Mouse (Mus musculus): Measurements from ENCODE around the gene Nxph1. TPM values are rescaled to one million over a fixed set of nuclear protein-coding genes. Genes with fewer than 3 reads are reported as not detected.

Gene Nxph1
- polyA plus RNA-seq, 1 experiment = not detected

DNA sequence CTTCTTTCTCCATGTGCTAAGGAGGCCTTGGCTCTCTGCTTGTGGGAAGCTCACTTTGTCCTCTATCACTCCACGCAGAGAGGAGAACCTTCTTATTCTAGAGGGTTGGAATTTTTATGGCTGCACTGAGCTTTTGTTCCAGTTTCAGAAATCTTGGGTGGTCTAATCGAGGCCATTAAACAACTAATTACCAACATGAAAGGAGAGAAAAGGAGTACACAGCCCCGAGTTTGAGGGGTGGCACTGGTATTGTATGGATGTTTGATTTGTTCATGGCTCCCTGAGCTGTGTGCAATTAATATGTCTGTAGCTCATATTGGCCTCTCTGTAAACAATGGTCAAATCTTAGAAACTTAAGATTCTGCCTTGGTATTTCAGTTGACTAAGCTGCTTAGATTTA lies 54.5 kb downstream of the Nxph1 start:
- no peak for TF ChIP-seq CTCF (IDR thresholded peaks at IDR 0.05; ENCODE audit: control insufficient read depth, insufficient read depth, low read length)
- Histone ChIP-seq H3K4me3 (replicated peaks; ENCODE audit: control insufficient read depth, low read depth, low read length) (no peak overlapping the region), H3K4me1 (ENCODE audit: control insufficient read depth, insufficient read depth, low read length) (no peaks in the 10 kb centered on the region), H3K27ac (ENCODE audit: control insufficient read depth, insufficient read depth, low read depth, low read length, poor library complexity) (no peak overlapping the region)
- 45% methylated on average over 3 of the region's 3 CpGs for WGBS

DNA sequence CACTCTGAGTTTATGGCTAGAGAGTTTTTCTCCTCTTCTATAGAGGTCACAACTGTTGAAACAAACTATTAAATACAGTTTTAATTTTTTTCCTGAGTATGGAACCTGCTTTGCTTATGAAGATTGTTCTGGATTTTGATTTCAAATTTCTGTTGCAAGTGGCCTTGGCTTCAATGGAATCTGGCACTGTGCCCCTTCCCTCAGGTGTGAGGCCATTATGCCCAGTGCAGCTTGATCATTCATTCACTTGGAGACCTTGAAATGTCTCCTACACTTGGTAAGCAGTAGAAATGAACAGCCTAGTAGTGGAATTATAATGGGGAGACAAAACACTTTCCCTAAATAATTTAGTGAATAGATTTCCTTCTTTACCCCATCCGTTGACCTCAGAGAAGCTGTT lies 78.4 kb downstream of the Nxph1 start:
- Histone ChIP-seq H3K4me1 (ENCODE audit: control insufficient read depth, insufficient read depth, low read length) (no peaks in the 10 kb centered on the region), H3K27ac (ENCODE audit: control insufficient read depth, insufficient read depth, low read depth, low read length, poor library complexity) (no peak overlapping the region), H3K4me3 (replicated peaks; ENCODE audit: control insufficient read depth, low read depth, low read length) (no peak overlapping the region)
- WGBS = 78% methylated on average over 1 of the region's 1 CpGs
- TF ChIP-seq CTCF (IDR thresholded peaks at IDR 0.05; ENCODE audit: control insufficient read depth, insufficient read depth, low read length) (no peak), POLR2A (IDR thresholded peaks at IDR 0.05; ENCODE audit: borderline replicate concordance, control insufficient read depth, low read depth, low read length) (no peak)

DNA sequence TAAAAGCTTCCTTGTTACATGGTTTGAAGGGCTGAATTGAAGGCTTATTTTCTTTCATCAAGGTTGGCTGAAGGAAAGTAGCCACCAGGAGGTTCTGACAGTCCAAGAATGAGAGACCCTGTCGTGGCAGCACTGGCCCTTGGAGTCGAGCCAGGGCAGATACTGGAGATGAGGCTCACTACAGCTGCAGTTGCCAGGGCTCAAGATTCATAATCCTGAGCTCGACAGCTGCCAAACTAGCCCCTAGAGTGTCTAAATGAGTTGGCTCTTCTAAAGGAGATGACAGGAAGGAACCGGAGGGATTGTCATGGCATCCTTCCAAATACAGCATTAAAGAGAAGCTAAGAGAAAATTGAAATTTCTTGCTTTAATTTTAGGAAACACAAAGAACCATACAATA lies 78.9 kb downstream of the Nxph1 start:
- 60% methylated on average over 4 of the region's 4 CpGs for WGBS
- no peaks in the 10 kb centered on the region for H3K4me1 ChIP-seq (ENCODE audit: control insufficient read depth, insufficient read depth, low read length)
- no peak for TF ChIP-seq CTCF (IDR thresholded peaks at IDR 0.05; ENCODE audit: control insufficient read depth, insufficient read depth, low read length)
- no peak for TF ChIP-seq POLR2A (IDR thresholded peaks at IDR 0.05; ENCODE audit: borderline replicate concordance, control insufficient read depth, low read depth, low read length)
- no peak overlapping the region for H3K27ac ChIP-seq (ENCODE audit: control insufficient read depth, insufficient read depth, low read depth, low read length, poor library complexity)
- H3K4me3 ChIP-seq (replicated peaks; ENCODE audit: control insufficient read depth, low read depth, low read length) = no peak overlapping the region

DNA sequence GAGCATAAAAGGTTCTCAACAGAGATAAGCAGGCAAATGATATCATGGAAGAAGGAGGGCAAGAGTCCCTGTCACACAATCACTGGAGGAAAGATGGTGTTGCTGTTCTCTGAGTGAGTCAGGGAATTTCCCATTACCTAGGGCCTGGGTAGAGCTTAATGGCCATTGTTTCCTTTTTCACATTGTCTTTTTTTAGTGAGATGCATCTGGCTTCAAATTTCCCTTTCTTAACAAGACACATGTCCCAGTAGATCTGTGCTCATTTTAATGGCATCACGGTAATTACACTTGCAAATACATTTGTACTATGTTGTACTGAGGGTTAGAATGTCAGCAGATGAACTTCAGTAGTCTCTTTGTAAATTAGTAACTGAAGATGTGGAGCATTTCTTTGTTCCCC lies 80.3 kb downstream of the Nxph1 start:
- Histone ChIP-seq H3K27ac (ENCODE audit: control insufficient read depth, insufficient read depth, low read depth, low read length, poor library complexity) (no peak overlapping the region), H3K4me3 (replicated peaks; ENCODE audit: control insufficient read depth, low read depth, low read length) (no peak overlapping the region), H3K4me1 (ENCODE audit: control insufficient read depth, insufficient read depth, low read length) (no peaks in the 10 kb centered on the region)
- TF ChIP-seq CTCF (IDR thresholded peaks at IDR 0.05; ENCODE audit: control insufficient read depth, insufficient read depth, low read length) = no peak
- TF ChIP-seq POLR2A (IDR thresholded peaks at IDR 0.05; ENCODE audit: borderline replicate concordance, control insufficient read depth, low read depth, low read length) = no peak
- 68% methylated on average over 1 of the region's 1 CpGs for WGBS

DNA sequence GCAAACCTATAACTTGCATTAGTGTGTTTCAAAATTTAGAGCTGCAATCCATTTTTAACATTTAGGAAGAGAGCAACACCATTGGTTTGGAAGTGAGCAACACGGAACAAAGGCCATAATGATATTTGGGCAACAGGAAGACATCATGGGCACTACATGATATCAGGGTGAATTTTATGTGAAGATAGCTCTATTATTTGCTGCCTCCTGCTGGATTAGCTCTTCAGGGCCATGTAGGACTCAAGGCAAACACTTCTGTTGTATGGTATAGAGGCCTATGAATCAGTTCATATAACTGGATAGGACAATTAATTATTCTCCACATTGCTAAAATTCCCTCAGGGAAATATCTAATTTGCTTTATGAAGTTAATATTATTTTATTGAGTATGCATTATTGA lies 91.1 kb downstream of the Nxph1 start:
- Histone ChIP-seq H3K4me1 (ENCODE audit: control insufficient read depth, insufficient read depth, low read length) (no peaks in the 10 kb centered on the region), H3K4me3 (replicated peaks; ENCODE audit: control insufficient read depth, low read depth, low read length) (no peak overlapping the region), H3K27ac (ENCODE audit: control insufficient read depth, insufficient read depth, low read depth, low read length, poor library complexity) (no peak overlapping the region)
- WGBS = 76% methylated on average over 1 of the region's 1 CpGs
- TF ChIP-seq POLR2A (IDR thresholded peaks at IDR 0.05; ENCODE audit: borderline replicate concordance, control insufficient read depth, low read depth, low read length) (no peak), CTCF (IDR thresholded peaks at IDR 0.05; ENCODE audit: control insufficient read depth, insufficient read depth, low read length) (no peak)

DNA sequence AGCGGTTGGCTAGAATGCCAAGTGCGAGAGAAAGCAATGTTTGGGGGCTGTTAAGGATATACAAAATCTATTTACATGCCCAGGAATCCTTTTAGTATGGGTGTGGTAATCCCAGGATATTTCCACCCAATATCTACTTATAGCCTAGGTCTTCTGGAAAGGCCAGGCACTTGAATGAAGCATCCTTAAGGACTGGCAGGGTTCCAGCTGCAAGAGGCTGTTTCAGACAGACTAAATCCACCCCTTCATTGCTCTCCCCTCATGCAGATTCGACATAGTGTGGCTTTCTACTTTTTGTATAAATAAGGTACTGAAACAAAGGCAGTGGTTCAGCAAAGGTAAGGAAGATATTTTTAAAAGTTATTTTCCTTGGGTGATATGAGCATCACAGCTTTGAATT lies 92.8 kb downstream of the Nxph1 start:
- Histone ChIP-seq H3K4me1 (ENCODE audit: control insufficient read depth, insufficient read depth, low read length) (no peaks in the 10 kb centered on the region), H3K27ac (ENCODE audit: control insufficient read depth, insufficient read depth, low read depth, low read length, poor library complexity) (no peak overlapping the region), H3K4me3 (replicated peaks; ENCODE audit: control insufficient read depth, low read depth, low read length) (no peak overlapping the region)
- WGBS = 66% methylated on average over 3 of the region's 3 CpGs
- TF ChIP-seq CTCF (IDR thresholded peaks at IDR 0.05; ENCODE audit: control insufficient read depth, insufficient read depth, low read length) (no peak), POLR2A (IDR thresholded peaks at IDR 0.05; ENCODE audit: borderline replicate concordance, control insufficient read depth, low read depth, low read length) (no peak)

DNA sequence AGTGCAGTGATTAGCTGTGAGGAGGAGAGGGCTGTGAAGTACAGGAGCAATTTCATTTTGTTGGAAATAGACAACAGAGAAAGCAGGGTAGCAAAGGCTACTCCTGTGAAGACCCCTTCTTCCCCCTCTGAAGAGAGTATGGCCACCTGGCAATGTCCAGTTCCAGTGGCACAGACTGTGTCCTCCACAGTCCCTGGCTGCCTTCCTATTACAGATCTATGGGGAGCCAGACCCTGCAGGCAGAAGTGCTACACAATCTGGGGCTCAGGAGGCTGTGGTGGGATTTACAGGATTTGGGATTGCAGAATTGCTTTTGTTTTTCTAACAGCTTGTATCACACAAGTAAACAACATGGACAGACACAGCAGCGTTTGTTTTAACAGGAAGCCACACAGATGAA lies 94.2 kb downstream of the Nxph1 start:
- no peak overlapping the region for H3K27ac ChIP-seq (ENCODE audit: control insufficient read depth, insufficient read depth, low read depth, low read length, poor library complexity)
- H3K4me3 ChIP-seq (replicated peaks; ENCODE audit: control insufficient read depth, low read depth, low read length) = no peak overlapping the region
- 18% methylated on average over 1 of the region's 1 CpGs for WGBS
- TF ChIP-seq CTCF (IDR thresholded peaks at IDR 0.05; ENCODE audit: control insufficient read depth, insufficient read depth, low read length) = no peak
- TF ChIP-seq POLR2A (IDR thresholded peaks at IDR 0.05; ENCODE audit: borderline replicate concordance, control insufficient read depth, low read depth, low read length) = no peak
- no peaks in the 10 kb centered on the region for H3K4me1 ChIP-seq (ENCODE audit: control insufficient read depth, insufficient read depth, low read length)

DNA sequence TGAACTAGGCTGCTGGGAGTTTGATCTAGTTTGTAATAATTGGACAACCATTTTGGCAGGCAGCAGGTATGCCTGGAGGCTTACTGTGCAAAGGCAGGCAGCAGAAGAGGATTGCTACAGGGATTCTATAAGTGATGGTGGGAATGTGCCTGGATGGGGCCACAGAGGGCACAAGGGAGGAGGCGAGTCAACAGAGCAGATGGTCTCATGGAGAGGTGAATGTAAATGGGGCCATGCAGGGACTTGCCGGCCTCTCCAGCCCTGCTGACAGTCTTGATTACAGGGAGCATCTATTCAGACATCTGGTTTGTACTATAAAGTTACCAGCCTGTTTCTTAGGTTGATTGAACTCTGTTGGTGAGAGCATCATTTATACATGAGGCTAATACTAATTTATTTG lies 98.6 kb downstream of the Nxph1 start:
- no peak overlapping the region for H3K27ac ChIP-seq (ENCODE audit: control insufficient read depth, insufficient read depth, low read depth, low read length, poor library complexity)
- TF ChIP-seq POLR2A (IDR thresholded peaks at IDR 0.05; ENCODE audit: borderline replicate concordance, control insufficient read depth, low read depth, low read length) (no peak), CTCF (IDR thresholded peaks at IDR 0.05; ENCODE audit: control insufficient read depth, insufficient read depth, low read length) (no peak)
- H3K4me3 ChIP-seq (replicated peaks; ENCODE audit: control insufficient read depth, low read depth, low read length) = no peak overlapping the region
- 41% methylated on average over 2 of the region's 2 CpGs for WGBS
- no peaks in the 10 kb centered on the region for H3K4me1 ChIP-seq (ENCODE audit: control insufficient read depth, insufficient read depth, low read length)

DNA sequence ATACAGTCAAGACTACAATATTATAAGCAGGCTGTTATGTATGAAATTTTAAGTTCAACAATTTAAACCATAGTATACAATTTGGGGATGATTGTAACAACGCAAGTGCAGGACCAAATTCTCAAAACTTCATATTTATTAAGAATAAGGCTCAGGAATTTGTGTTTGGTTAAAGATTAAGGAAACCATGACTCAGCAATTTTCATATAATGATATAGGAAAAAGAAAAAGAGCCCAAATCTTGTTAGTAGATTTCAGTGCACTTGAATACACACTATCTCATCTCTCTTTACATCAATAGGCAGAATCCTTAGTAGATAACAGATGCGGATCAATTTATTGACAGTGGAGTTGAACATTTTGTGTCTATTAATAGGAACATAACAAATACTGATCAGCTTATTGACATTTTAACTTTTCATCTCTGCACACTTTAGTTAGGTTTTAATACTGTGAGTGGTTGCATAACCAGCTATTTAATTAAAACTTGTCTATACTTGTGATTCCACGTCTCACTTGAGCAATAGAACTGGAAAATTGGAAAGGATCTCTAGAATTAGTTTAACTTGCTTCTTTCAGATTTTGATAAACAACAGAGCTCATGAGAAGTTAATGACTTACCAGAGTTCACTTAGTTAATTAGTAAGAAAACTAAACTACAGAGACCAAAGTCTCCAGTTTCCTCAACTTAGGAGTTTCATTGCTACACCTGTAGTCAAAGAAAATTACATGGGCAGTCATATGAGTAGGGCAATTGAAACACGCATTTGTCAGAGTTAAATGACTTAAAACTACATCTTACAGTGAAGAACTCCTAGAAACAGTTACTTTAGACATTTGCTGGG lies 113.3 kb downstream of the Nxph1 start:
- TF ChIP-seq POLR2A (IDR thresholded peaks at IDR 0.05; ENCODE audit: borderline replicate concordance, control insufficient read depth, low read depth, low read length) = no peak
- TF ChIP-seq CTCF (IDR thresholded peaks at IDR 0.05; ENCODE audit: control insufficient read depth, insufficient read depth, low read length) = no peak
- H3K27ac ChIP-seq (ENCODE audit: control insufficient read depth, insufficient read depth, low read depth, low read length, poor library complexity) = no peak overlapping the region
- no peaks in the 10 kb centered on the region for H3K4me1 ChIP-seq (ENCODE audit: control insufficient read depth, insufficient read depth, low read length)
- WGBS = 80% methylated on average over 4 of the region's 4 CpGs
- no peak overlapping the region for H3K4me3 ChIP-seq (replicated peaks; ENCODE audit: control insufficient read depth, low read depth, low read length)
